Mouse (Mus musculus) gastrocnemius, postnatal 4 days (tissue): ENCODE data around the gene Evx1. TPM values are rescaled to one million over a fixed set of nuclear protein-coding genes. Genes with fewer than 3 reads are reported as not detected.

ENCODE experiments used
- DNase-seq, 2 experiments: peaks; one replicate each; pipeline ENCODE4 v3.0.0; 2021 to 2022; ENCODE audit warnings: low spot score in 2 of 2, mixed read lengths in 2 of 2
- long read RNA-seq, 2 experiments: library from polyadenylated mRNA; stranded (forward); transcript quantifications; one replicate each; pipeline ENCODE4 v2.0.0; 2021
- total RNA-seq, 2 experiments: library from RNA; stranded (reverse); gene quantifications; 2 replicates each; pipeline ENCODE4 v1.2.3; 2021

Evx1 gene
- total RNA-seq: not detected
- long read RNA-seq, experiment 1: 0 reads
- long read RNA-seq, experiment 2: 0 reads

DNA sequence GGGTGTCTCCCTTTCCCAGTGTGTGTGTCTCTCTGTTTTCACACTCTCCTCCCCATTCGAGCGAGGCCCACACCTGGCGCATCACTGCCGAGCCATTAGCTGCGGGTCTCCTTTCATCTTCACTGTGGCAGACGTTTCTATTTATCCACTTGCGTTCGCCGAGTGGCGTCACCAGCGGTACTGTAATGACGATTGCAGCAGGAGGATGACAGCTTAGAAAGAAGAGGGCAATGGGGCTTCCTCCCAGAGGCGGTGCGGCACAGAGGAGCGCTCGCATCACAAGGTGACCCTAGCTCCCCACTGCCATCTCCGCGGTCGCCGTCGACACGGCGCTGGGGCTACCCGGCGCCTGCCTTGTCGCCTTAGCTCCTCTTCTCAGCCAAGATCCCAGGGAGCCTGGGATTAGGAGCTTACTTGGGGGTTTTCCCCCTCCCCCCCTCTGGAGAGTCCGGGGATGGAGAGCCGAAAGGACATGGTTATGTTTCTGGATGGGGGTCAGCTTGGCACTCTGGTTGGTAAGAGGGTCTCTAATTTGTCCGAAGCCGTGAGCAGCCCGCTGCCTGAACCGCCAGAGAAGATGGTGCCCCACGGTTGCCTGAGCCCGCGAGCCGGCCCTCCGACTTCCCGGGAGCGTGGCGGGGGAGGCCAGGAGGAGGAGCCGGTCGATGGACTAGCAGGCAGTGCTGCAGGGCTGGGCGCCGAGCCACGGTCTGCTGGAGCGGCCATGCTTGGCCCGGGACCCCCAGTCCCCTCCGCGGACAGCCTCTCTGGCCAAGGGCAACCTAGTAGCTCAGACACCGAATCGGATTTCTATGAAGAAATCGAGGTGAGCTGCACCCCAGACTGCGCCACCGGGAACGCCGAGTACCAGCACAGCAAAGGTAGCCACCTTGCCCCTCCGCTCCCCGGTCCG, at the start of gene Evx1:
Gene Evx1 (plus strand): TSS at position 108 of the 913 bp plus-strand sequence.
- no peak for DNase-seq

DNA sequence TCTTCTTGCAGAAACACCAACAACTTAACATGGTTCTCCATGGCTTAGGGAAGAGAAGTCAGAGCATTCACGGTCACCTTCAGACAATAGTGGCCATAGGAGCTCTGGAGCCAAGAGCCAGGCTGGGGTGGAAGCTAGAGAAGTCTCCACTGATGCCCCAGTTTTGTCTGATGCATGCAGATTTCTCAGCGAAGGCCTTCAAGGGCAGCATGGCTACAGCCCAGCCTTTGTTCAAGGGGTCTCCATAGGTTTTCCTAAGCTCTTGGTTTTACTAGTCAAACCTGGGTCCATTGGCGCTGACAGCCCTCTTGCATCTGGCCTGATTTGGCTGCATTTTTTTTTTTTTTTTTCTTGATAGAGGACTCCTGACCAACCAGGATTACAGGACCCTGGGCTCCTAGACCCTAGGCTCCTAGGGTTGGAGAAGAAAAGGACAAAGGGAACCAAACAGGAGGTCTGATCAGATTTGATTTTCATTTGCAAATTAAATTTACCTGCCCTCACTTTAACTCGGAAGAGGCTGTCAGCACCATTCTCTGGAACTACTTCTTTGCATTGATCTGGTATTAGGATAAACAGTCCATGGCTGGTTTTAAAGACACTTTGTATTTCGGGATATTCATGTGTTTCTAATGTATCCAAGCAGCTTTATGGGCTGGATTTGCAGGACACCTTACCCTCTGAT, 49.0 kb upstream of the Evx1 start:
- DNase-seq: no peak

DNA sequence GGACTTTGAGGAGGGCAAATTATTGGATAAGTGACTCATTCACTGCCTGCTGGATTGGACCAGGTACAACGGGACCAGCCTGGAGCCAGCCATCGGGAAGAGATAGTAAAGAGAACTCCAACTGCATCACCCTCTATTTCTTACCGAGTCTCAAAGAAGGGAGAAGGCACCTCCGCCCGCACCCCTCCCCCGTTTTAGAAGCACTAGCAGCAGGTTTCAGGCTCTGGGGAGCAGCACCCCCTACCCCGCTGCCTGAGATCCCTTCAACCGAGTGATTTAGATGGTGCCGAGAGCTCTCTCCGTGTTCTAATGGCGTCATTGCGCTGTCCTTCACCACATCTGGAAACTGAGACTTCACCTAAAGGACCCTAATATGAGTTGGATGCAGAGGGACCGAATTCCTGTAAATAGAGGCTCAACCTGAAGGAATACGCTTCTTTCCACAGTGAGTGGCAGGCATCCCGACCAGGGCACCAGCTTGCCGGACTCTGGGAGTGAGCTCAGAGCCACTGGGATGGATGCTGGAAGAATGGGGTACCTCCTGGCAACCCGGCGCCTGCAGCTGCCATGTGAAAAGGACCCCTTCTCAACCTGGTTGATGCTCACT, 47.9 kb upstream of the Evx1 start:
- no peak for DNase-seq

DNA sequence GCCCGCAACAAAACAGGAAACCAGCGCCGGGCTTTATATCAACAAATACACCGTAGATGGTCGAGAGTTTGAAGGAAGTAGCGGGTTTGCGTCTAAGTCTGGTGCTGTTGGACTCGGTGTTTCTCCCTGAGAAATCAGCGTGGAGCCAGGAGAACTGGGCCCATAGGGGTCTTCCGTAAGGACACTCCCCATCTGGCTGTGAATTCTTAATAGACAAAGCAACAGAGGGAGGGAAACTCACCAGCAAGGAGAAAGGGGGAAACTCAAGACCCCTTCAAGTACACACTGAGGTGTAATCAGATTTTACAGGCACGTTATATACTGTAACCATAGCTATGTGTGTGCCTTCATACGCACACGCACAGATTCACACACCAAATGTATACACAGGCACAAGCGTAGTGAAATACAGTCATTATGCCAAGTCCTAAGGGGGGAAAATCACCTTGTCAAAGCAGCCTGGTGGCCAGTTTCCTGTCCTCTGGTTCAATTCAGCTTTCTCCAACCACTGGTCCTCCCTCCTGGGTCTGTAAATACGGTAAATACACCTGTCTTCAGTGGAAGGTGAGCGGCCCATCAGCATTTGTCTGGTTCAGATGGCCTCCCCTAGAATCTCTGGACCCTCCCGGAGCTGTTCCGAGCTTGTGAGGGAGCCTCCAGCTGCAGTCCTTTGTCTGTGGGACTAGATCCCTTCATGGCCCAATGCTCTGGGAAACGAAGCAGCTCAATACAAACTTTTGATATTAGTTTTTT, 47.2 kb upstream of the Evx1 start:
- no peak for DNase-seq

DNA sequence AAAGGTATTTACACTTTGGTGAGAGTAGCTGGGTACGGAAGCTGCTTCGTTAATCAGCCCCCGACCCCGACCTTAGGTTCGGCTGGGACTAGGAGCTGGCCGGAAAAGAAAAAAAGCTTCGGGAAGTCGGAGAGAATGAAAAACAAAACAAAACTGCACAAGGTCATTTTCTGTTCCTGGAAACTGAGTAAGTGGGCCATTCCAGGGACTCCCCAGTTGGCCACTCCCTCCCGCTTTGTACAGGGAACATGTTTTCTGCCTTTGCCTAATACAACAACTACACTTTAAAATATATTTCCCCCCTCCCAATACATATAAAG, 46.7 kb upstream of the Evx1 start:
- no peak for DNase-seq

DNA sequence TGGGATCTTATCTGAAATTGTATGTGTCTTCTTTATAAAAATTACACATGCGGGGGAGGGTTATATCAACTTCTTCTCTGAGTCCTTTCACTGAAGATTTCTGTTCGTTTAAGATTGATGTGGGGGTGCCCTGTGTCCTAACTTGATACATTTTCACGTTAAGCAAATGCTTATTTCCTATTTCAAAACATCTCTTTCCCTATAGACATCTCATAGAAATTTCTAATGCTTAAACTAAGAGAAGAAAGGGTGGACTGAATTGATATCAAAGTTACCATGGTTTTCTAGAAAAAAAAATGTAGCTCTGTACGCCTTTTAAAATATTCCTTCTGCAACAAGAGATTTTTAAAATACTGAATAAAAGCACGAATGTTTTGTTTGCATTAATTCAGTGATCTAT, 46.1 kb upstream of the Evx1 start:
- no peak for DNase-seq

DNA sequence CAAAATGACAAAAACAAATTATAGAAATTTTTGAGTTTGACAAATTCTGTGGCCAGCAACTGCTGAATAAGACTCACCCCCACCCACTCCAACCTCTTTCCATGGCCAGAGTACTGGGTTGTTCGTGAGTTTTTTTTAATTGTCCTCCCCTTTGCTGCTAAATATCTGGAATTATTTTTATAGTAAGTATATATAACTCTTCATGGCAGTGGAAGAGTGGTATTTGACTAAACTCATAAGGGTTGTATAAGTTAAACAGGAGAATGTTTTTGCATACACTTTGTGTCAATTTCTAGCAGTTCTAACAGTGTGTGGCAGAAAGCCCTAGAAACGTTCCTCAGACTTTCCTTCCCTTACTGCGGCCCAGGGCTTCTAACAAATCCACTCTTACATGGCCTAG, 45.6 kb upstream of the Evx1 start:
- DNase-seq: no peak

DNA sequence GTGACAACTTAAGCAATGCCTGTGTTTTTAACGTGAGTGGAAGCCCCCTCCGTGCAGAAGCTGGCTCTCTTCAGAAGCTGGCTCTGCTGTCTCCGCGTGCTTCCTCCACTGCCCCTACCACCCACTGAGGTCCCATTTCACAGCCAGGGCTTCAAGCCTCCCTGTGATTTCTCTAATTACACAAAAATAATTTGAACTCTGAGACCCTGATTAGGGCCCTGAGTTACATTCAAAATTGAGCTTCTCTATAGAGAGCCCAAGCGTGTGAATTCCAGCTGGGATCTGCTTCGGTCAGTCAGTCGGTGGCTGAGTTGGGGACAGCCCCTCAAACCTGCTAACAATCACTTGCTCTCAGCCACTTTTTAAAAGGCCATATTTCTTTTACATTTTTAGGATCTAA, 45.0 kb upstream of the Evx1 start:
- no peak for DNase-seq

DNA sequence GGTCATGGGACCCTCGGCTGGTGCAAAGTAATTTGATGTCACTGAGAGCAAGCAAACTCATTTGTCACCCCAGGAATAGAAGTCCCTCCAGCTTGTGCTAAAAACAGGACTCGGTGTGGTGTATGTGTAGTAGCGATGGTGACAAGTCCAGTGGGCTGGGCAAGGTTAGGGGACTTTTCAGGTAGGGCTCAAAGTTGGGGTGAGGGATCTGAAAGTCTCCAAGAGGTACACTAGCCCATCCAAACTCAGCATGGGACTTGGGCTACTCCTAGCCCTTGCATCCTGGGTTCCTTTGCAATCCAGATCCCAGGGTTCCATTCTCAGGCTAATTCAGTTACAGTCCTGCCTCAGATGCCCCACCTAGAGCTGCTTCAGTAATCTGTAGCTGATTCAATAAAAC, 44.5 kb upstream of the Evx1 start:
- no peak for DNase-seq

DNA sequence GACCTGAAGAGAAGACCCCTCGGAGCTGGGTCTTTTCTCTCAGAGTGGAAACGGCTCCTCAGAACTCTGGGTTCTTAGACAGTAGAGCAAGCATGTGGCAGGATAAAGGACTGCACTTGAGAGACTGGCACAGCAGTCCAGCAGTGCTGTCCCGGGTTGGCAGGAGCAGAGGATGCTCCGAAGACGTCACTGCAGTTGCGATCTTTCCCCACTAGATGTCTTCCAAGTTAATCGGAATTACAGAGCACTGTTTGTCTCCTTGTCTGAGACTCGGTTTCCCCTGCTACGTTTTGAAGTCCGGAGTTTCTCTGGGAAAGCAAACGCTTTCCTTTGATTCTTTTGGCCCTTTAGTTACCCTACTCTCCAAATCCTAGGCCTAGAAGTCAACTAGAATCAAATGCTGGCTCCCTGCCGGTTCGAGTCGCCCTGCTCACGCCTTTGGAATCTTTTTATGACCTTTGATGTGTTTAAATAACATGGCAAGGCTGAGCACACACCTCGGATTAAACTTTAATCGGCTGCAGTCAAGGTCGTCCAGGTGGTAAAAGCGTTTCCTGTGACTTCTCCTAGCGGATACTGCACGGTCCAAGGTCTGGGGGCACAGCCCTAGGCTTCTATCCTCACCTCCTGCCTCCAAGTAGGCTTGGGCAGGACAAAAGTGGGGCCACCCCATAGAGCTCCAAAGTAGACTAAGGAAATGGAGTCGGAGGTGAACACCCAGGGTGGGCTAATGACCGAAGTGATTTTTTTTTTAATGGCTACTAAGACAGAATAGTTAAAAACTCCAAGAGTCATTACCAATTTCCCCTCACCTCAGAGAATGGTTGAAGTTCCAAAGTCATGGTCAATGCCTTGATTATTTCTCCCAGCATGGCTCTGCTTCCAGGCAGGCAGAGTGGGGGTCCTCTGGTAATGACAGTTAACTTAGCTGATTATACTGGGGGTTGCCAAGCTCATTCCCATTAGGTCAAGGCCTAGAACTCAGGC, 42.5 kb upstream of the Evx1 start:
- DNase-seq: peak; percentile 46 to 62

DNA sequence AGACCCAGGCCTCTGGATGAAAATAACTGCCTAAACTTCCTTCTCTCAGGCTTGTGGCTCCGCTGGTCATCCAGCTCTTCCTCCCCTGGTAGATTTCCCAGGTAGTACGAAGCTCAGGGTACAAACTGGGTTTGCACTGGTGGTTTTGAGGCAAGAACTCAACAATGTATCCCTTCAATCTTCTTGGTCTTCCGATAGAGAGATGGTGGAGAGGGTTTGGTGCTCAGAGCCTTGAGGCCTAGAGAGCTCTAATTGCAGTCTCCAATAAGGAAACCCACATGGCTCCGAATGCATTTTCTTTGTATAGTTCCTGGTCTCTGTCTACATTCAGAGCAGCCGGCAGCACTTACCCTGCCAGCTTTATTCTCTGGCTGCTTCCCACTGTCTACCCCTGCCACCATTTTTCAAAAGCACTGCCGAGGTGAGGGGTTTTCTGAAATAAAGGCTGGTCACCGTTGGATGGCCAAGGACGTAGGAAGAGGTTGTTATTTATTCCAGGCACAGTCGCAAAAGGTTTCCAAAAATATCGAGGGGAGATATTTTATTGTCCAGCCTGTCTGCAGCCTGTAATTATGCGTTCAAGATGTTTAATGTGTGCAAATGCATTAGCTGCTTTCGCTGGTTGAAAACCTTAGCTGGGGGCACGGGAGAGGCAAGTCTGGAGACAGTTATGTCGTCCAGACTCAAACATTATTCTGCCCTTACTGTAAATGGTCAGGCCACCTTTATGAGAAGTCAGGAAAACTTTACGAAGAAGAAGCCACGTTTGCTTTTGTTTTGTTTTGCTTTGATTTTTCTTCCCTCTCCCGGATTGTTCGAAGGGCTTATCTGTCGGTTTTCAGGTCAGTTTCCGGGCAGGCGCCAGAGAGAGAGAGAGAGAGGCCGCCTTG, 40.3 kb upstream of the Evx1 start:
- no peak for DNase-seq

DNA sequence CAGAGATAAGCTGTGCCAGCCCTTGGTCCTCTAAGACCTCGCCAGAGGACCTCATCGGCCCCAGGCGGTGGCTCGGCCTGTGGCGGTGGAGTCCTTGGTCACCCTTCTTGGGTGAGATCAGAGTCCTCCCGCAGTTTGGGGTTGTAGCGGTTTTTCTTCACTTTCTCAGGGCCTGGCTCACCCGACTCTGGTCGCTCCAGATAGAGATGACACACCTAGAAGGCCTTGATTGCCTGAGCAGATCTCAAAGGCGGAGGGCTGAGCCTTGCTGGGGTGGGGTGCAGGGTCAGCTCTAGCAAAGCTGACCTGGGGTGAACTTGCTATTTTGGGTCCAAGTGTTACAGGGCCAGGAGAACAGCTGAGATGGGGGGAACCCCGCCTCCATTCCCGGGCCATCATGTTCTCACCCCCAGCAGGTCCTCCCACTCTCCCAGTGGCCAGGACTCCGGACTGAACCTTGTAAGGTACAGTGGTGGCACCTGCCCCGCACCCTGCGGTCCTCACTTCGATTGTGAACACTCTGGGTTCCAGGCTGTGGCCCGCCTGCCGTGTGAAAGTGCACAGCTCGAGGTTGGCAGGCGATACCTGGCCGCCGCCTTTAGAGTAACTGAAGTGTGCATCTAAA, 39.5 kb upstream of the Evx1 start:
- no peak for DNase-seq

DNA sequence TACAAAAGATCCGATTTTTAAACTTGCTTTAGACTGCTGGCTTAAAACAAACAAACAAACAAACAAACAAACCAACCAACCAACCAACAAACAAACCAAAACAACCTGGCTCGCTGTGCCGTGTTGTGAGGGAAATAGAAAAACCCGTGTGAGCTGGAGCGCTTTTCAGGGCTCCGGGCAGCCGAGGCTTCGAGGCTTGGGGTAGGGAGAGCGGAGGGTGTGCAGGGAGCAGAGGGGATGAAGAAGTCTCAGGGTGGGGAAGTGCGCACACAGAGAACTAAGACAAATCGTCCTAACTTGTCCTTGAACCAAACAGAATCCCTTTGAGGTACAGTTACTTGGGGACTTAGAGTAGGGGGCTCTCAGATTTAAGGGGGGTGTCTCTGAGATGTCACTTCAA, 38.7 kb upstream of the Evx1 start:
- no peak for DNase-seq

DNA sequence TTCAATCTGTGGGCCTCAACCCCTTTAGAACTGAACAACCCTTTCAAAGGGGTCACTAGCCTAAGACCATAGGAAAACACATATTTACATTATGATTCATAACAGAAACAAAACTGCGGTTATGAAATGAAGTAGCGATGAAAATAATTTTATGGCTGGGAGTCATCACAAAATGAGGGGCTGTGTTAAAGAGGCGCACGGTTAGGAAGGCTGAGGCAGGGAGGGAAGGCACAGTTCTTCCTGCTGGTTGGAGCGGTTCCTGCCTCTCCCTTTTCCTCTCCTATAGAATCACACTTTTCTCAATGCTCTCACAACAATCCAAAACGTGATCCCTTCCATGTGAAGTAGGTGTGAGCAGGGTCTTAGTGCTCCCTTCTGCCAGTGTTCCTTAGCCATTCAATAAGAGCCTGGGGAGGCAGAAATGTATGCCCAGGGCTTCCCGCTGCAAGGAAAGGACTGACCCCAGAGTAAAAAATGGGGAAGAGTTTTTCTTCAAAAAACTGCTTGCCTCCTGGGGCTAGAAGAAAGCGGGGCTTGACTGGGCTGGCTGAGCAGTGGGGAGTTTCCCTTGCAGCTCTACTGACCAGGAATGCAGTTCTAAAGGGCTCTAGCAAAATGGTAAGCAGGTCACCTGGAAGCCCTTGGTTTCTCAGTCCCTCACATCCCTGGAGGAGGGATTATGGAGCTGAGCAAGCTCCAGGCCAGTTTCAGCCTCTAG, 37.6 kb upstream of the Evx1 start:
- DNase-seq: no peak

DNA sequence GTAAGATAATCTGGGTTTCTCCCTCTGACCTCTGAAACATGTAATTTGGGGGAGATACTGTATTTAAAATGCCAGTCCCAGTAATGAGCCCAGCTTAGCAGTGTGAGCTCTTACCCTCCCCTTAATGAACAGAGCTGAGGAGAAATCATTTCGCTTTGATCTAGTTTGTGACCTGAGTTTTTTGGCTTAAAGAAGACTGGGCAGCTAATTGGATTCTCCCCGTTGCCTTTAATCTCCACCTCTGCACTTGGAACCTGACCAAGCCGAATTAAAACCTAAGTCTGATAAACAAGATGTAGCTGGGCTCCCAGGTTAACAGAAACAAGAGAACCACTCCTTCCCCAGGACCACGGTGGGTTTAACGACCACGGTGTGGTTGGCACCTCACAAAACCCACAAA, 36.9 kb upstream of the Evx1 start:
- no peak for DNase-seq

DNA sequence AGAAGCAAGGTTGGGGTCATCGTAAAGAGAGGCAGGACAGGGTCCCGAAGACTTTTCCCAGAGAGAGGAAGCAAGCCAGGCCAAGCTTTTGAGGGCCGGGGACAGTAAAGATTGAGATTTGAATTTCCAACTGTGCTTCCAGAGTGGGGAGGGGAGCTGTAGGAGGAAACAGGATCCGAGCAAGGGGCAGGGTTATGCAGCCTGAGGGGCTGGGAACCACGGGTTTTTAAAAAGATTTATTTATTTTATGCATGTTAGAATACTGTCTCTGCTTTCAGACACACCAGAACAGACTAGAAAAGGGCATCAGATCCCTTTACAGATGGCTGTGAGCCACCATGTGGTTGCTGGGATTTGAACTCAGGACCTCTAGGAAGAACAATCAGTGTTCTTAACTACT, 36.4 kb upstream of the Evx1 start:
- no peak for DNase-seq

DNA sequence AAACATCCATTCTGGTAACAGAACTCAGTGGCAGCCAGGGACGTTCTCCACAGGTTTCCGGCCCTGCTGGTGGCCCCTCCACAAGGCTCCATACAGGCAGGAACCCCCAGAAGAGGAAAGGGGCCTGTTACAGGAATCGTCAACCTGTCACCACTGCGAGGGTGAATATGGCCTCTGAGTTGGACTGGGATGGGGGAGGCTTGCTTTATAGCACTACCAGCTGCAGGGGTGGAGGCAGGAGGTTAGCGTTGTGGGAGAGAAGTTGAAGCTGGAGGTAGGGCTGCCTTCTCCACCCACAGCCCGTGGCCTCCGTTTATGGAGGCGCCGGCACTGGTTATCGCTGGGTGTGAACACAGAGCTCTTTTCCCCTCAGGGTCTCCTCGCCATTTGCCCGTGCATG, 32.2 kb upstream of the Evx1 start:
- DNase-seq: no peak

DNA sequence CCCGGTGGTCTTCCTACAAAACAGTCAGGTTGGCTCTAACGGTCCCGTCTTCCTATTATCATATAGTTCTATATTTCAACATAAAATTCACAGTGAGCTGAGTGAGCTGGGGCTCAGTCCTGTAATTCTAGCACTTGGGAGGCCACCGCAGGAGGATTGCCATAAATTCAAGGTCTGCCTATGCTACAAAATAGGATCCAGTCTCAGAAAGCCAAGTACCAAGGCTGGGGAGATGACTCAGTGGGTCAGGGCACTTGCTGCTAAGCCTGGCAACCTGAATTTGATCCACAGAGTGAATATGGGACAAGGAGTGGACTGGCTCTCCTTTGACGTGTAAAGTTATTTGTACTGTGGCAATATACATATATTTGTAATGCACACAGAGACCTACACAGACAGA, 29.4 kb upstream of the Evx1 start:
- no peak for DNase-seq
